Mouse (Mus musculus) cerebellum, postnatal 10 days (tissue): Measurements from ENCODE around the gene Lypd6b.

ENCODE experiments used
- DNase-seq, 2 experiments: peaks; one replicate each; pipeline ENCODE4 v3.0.0; 2021; ENCODE audit warnings: mixed read lengths in 2 of 2

The Lypd6b gene

DNA sequence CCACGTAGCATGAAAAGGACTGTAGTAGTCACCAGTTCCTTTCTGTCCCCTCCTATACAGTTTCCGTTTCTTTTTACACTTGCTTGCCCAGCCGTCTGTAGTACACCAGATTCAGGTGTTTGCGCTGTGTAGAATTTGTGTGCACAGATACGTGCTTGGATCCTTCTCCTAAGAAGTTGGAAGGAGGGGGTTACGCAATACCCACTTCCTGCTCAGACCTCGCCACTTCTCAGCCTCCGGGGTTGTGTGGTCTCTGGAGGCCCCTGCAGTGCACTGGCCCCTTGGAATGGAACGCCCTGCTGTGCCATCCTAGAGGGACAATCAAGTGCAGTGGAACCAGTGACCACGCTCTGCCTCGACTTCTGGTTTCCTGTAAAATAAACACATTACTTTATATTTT lies 16.3 kb upstream of the Lypd6b start:
- DNase-seq: no peak

DNA sequence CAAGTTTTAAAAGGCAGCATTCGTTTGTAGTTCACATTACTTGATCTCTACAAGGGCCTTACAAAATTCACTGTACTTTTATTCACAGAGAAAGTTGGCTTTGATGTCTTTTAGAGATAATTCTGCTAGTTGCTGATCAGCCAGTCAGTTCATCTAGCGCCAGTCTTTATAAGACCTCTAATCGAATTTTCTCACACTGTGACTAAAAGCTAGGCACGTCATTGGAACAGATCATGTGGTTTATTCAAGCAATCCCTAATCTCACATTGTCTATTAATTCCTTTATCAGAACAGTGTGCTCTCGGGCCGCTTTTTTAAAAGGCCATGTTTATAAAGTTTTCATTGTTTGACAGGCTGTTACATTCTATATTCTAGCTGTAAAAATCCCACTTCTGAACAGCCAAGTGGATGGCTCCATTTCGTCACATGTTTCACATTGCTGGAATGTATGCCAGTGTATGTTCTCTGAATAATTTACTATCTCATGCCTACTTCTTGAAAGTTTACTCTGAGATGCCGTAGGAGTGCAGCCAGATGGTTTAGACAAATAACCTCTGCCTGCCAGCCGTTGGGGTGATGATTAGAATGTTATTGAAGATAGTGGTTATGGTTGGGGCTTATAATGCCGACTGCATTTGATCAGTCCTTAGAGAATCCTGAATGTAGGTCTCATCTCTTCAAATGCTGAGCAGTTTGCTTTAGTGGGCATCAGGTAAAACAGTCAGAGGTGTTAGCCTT lies 14.1 kb upstream of the Lypd6b start:
- DNase-seq: no peak

DNA sequence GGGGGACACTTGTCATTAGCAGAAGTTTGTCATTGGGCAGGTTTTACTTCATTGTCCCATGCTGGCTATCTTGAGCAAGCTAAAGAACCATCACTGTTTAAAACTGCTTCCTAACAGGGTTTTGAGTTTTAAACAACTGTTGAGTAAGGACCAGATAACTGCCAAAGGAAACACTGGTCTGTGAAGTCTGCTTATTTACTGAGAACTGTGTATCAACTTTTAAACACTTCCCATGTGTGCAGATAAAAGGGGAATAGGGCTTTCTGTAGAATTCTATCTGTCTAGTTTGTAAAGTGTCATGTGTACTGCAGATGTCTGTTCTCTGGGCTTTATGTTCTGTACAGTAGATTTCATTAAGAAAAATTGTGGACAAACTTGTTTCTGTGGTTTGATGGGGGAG lies 13.3 kb upstream of the Lypd6b start:
- DNase-seq: no peak

DNA sequence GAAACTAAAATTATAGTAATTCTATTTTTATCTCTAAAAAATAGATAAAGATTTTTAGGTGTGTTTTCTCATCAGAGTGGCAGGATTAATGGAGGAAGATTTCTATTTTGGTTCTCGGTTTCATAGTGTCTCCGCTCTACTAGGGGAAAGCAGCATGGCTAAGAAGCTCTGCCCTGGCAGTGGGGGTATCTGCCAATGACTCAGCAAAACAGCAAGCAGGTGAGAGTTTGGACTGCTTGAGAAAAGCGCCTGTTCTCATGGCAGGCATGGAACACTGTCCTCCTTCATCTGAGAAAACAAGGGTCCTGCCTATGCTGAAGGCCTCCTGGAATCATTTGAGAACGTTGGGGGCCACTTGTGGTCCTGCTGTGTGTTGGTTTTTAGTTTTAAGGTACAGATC lies 12.3 kb upstream of the Lypd6b start:
- no peak for DNase-seq

DNA sequence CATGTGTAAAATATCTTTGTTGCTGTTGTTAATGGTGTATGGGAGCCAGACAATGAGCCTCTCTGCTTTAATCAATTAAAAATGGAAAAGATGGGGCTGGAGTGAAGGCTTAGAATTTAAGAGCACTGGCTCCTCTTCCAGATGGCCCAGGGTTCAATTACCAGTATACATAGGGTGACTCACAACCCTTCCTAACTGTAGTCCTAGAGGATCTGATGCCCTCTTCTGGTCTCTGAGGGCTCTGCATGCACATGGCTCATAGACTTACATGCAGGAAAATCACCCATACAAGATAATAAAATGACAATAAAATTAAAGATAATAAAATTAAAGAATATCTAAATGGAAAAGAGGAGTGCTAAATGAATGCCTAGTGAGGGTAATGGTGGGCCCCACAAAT lies 11.8 kb upstream of the Lypd6b start:
- peak in 1 of 2 experiments; percentile 41 for DNase-seq

GRCm38 (mm10) chr2:49776407-49776806 lies 11.1 kb upstream of the Lypd6b start:
- no peak for DNase-seq

DNA sequence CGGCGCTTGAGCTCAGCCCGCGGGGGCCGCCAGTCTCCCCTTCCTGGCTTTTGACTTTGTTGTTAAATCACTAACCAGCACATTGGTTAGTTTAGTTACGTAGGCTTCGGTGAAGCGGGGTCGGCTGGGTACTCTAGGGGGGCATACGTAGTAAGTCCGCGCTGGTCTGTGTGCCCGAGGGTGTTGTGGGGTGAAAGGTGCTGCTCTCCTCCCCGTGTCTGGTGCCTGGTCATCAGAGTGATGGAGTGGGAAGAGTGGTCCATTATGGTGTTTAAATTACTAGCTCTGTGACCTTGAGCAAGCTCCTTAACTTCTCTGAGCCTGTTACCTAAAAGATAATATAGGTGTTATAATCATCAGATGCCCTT lies 547 bp downstream of the Lypd6b start:
- no peak for DNase-seq

DNA sequence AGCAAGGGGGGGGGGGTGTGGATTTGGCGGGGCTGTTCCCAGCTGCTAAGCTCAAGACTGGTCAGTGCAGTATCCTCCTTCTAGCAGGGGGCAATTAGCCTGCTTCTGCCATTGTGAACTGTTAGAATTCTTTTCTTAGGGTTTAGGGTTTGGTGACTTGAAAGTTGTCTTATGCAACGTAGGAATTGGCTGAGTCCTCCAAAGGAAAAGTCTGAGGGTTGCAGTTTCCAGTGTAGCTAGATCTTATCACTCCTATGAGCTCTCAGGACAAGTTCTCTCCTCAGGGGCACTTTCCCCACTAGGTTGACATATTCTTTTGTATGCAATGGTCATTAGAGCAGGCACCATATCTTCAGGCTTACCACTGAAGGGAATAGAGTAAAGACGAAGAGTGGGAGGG lies 1.2 kb downstream of the Lypd6b start:
- DNase-seq: no peak

DNA sequence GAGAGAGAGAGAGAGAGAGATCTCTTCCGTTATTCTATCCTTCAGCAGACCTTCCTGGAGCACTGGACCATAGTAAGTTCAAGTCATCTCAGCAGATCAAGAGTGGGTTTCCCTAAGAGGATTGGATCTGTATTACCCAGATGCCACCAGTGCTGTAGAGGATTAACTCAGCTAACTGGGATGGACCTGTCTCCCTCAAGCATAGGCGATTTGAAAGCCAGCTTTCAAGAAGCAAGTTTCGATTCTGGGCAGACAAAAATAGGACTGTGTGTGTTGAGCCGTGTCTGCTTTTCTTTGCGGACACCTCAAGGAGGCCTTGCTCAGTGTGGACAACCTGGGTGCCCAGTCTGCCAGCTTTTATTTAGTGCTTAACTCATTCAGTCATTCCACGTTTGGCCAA lies 1.6 kb downstream of the Lypd6b start:
- no peak for DNase-seq

GRCm38 (mm10) chr2:49789504-49789903 lies 2.0 kb downstream of the Lypd6b start:
- DNase-seq: no peak

GRCm38 (mm10) chr2:49797444-49798143 lies 10.1 kb downstream of the Lypd6b start:
- DNase-seq: peak in 1 of 2 experiments; percentile 29

DNA sequence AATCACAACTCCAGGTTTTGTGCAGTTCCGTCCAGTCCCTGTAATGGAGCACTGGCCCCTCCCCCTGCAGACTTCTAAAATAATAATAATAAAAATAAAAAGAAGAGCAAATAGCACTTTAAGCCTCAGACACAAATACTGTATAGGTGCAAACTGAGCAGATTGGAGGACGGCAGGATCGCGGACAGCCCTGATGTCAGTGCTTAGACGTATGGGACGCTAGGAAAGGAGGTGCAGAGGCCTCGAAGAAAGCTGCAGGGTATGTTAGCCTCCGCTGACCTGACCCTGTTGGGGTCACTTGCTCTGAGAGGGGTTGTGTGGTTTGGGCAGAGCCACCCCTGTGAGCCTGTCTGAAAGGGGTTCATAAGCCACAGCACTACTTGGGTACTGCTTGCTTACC lies 17.0 kb downstream of the Lypd6b start:
- DNase-seq: no peak

DNA sequence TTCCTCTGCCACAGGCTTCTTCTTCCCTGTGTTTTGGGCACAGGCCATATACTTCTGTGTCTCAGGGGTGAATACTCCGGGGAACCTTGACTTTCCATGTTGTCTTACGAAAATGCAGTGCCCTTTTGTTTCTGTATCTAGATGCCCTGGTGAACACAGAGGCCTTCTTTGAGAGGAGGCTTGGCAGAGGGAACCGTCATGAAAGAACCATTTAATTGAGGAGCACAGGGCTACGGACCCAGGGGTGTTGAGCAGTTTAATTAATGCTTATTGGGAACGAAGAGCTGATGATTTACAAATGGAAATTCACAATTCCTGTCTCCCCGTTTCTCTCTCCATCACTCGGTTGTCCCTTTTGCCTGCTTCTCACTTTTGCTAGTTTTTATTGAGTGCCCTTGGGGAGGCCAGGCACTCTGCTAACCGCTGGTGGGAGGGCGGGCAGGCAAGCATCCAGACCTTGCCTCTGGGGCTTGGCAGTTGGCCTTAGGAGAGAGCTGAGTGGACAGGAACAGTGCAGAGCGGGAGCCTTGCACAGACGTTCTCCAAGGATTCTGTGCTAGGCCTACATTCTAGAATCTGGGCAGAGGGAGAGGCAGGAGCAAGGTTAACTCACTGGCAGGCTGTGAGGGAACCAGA lies 18.4 kb downstream of the Lypd6b start:
- peak; percentile 60 to 75 for DNase-seq

GRCm38 (mm10) chr2:49809496-49809895 lies 22.0 kb downstream of the Lypd6b start:
- no peak for DNase-seq

DNA sequence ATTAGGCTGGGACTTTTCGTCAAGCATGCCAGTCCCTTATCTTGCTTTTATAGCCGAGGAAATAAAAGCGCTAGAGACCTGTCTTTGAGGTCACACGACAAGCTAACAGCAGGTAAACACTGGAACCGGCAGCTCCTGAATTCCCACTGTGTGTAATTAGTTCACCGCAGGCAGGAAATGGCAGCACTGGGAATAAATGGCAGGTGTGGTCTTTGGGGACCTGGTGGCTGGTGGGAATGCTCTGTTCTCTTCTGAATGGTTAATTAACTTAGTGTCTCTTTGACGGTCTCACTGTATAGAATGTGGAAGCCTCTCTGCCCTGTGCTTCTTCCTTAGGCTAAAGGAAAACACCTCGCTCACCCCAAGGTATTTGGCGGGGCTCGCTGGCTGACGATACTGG lies 23.9 kb downstream of the Lypd6b start:
- DNase-seq: no peak

DNA sequence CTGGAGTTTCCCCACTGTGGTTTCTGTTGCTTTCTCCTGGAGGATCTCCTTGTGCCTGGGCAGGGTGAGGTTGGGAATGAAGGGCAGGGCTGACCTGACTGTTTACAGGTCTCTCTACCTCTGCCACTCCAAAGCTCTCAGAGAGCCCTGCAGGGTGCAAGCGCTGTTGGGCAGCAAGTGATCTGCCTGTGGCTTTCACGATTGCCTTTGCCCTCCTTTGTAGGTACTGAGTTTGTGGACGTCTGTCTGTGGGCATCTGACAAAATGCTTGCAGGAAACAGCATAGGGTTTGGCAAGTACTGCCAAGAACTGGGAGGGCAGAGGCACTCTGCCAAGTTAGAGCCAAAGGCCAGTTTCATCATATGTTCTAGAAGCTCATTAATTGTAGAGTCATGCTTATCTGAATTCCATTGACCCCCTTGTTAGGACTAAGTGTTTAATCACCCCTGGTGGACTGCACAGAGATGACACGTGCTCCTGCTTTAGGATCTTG lies 24.4 kb downstream of the Lypd6b start:
- peak; percentile 71 to 75 for DNase-seq

GRCm38 (mm10) chr2:49813151-49813550 lies 25.7 kb downstream of the Lypd6b start:
- no peak for DNase-seq

- DNase-seq: no peak
Observed at GRCm38 (mm10) chr2:49814011-49814410, 26.5 kb downstream of the Lypd6b start.

GRCm38 (mm10) chr2:49815696-49816320 lies 28.3 kb downstream of the Lypd6b start:
- no peak for DNase-seq

GRCm38 (mm10) chr2:49816549-49816948 lies 29.1 kb downstream of the Lypd6b start:
- no peak for DNase-seq

DNA sequence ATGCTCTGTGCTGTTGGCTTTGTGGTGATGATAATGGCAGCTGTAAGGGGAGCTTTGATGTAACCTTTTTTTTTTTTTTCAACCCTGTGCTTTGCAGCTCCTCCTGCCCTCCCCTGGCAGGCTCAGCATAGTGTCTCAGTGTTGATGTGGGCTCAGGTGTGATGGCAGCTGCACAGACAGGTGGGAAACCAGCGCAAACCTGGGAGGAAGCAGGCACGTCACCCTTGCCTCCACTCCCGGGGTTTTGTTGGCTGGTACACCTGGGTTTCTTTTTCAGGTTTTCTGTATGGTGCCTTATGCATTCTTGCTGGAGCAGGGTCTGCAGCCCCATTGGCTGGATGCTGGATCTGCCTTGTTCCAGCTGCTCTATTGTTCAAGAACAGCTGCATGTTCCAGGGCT lies 29.7 kb downstream of the Lypd6b start:
- no peak for DNase-seq

GRCm38 (mm10) chr2:49818126-49818525 lies 30.6 kb downstream of the Lypd6b start:
- DNase-seq: no peak

- DNase-seq: no peak
Observed at GRCm38 (mm10) chr2:49822312-49822711, 34.8 kb downstream of the Lypd6b start.

GRCm38 (mm10) chr2:49825588-49825987 lies 38.1 kb downstream of the Lypd6b start:
- DNase-seq: no peak
